Mouse (Mus musculus): Measurements from ENCODE around the gene Stx18. TPM values are rescaled to one million over a fixed set of nuclear protein-coding genes. Genes with fewer than 3 reads are reported as not detected.

Gene Stx18
- polyA plus RNA-seq, 1 experiment from 2014 or later: 34.0 TPM

- ATAC-seq (replicated peaks; ENCODE audit: low FRiP score, low TSS enrichment, low read depth): no peak
Observed at GRCm38 (mm10) chr5:38099139-38099676, 60.7 kb downstream of the Stx18 start.

GRCm38 (mm10) chr5:38102945-38103344, 64.4 kb downstream of the Stx18 start:
- DNase-seq (ENCODE audit: low spot score) (no peak), ATAC-seq (replicated peaks; ENCODE audit: low FRiP score, low TSS enrichment, low read depth) (no peak)
- Histone ChIP-seq H3K27ac (ENCODE audit: low read depth) (no peak overlapping the region), H3K9me3 (ENCODE audit: control insufficient read depth, low read length) (no peaks in the 10 kb centered on the region), H3K4me2 (ENCODE audit: low read length) (no peak overlapping the region), H3K4me1 (replicated peaks; ENCODE audit: control insufficient read depth, insufficient read depth, low read length) (no peaks in the 10 kb centered on the region), H3K36me3 (ENCODE audit: control insufficient read depth, insufficient read depth, low read length) (peaks cover 13% of the 10 kb centered on the region; the same call in 1 of the 2 replicates), H3K27me3 (replicated peaks; ENCODE audit: control insufficient read depth, insufficient read depth, low read length) (no peaks in the 10 kb centered on the region), H3K9ac (ENCODE audit: low read length) (no peak overlapping the region), H3K4me3 (ENCODE audit: low read depth, low read length) (no peak overlapping the region)
- WGBS: 89% methylated on average over 2 of the region's 2 CpGs

More at GRCm38 (mm10) chr5:38099139-38099676, 60.7 kb downstream of the Stx18 start:
- Histone ChIP-seq H3K4me1 (replicated peaks; ENCODE audit: control insufficient read depth, insufficient read depth, low read length) (no peaks in the 10 kb centered on the region), H3K9me3 (ENCODE audit: control insufficient read depth, low read length) (no peaks in the 10 kb centered on the region), H3K4me2 (ENCODE audit: low read length) (no peak overlapping the region), H3K27me3 (replicated peaks; ENCODE audit: control insufficient read depth, insufficient read depth, low read length) (no peaks in the 10 kb centered on the region), H3K4me3 (ENCODE audit: low read depth, low read length) (no peak overlapping the region), H3K9ac (ENCODE audit: low read length) (no peak overlapping the region), H3K27ac (ENCODE audit: low read depth) (no peak overlapping the region), H3K36me3 (ENCODE audit: control insufficient read depth, insufficient read depth, low read length) (no peaks in the 10 kb centered on the region)
- DNase-seq (ENCODE audit: low spot score): no peak
- WGBS: 95% methylated on average over 2 of the region's 2 CpGs

- peaks cover 29% of the 10 kb centered on the region for H3K36me3 ChIP-seq (ENCODE audit: control insufficient read depth, insufficient read depth, low read length)
- no peak overlapping the region for H3K4me2 ChIP-seq (ENCODE audit: low read length)
- 67% methylated on average over 14 of the region's 14 CpGs for WGBS
- no peaks in the 10 kb centered on the region for H3K9me3 ChIP-seq (ENCODE audit: control insufficient read depth, low read length)
- H3K4me3 ChIP-seq (ENCODE audit: low read depth, low read length): no peak overlapping the region
- no peaks in the 10 kb centered on the region for H3K4me1 ChIP-seq (replicated peaks; ENCODE audit: control insufficient read depth, insufficient read depth, low read length)
- H3K27me3 ChIP-seq (replicated peaks; ENCODE audit: control insufficient read depth, insufficient read depth, low read length): no peaks in the 10 kb centered on the region
- no peak overlapping the region for H3K9ac ChIP-seq (ENCODE audit: low read length)
- no peak for DNase-seq (ENCODE audit: low spot score)
- ATAC-seq (replicated peaks; ENCODE audit: low FRiP score, low TSS enrichment, low read depth): no peak
- H3K27ac ChIP-seq (ENCODE audit: low read depth): no peak overlapping the region
Observed at GRCm38 (mm10) chr5:38106080-38106697, 67.6 kb downstream of the Stx18 start.

- no peak overlapping the region for H3K4me2 ChIP-seq (ENCODE audit: low read length)
- no peak for DNase-seq (ENCODE audit: low spot score)
Observed at GRCm38 (mm10) chr5:38106807-38107206, 68.3 kb downstream of the Stx18 start.

GRCm38 (mm10) chr5:38114526-38114925, 76.0 kb downstream of the Stx18 start:
- DNase-seq (ENCODE audit: low spot score) (no peak), ATAC-seq (replicated peaks; ENCODE audit: low FRiP score, low TSS enrichment, low read depth) (no peak)
- Histone ChIP-seq H3K4me1 (replicated peaks; ENCODE audit: control insufficient read depth, insufficient read depth, low read length) (no peaks in the 10 kb centered on the region), H3K27me3 (replicated peaks; ENCODE audit: control insufficient read depth, insufficient read depth, low read length) (no peaks in the 10 kb centered on the region), H3K9ac (ENCODE audit: low read length) (no peak overlapping the region), H3K36me3 (ENCODE audit: control insufficient read depth, insufficient read depth, low read length) (peaks cover 24% of the 10 kb centered on the region), H3K9me3 (ENCODE audit: control insufficient read depth, low read length) (no peaks in the 10 kb centered on the region), H3K27ac (ENCODE audit: low read depth) (no peak overlapping the region), H3K4me2 (ENCODE audit: low read length) (no peak overlapping the region), H3K4me3 (ENCODE audit: low read depth, low read length) (no peak overlapping the region)
- WGBS: 90% methylated on average over 2 of the region's 2 CpGs

More at GRCm38 (mm10) chr5:38106807-38107206, 68.3 kb downstream of the Stx18 start:
- H3K9ac ChIP-seq (ENCODE audit: low read length): no peak overlapping the region
- 84% methylated on average over 10 of the region's 10 CpGs for WGBS
- ATAC-seq (replicated peaks; ENCODE audit: low FRiP score, low TSS enrichment, low read depth): no peak
- H3K27me3 ChIP-seq (replicated peaks; ENCODE audit: control insufficient read depth, insufficient read depth, low read length): no peaks in the 10 kb centered on the region
- H3K27ac ChIP-seq (ENCODE audit: low read depth): no peak overlapping the region
- H3K9me3 ChIP-seq (ENCODE audit: control insufficient read depth, low read length): no peaks in the 10 kb centered on the region
- peaks cover 30% of the 10 kb centered on the region for H3K36me3 ChIP-seq (ENCODE audit: control insufficient read depth, insufficient read depth, low read length)
- H3K4me1 ChIP-seq (replicated peaks; ENCODE audit: control insufficient read depth, insufficient read depth, low read length): no peaks in the 10 kb centered on the region
- no peak overlapping the region for H3K4me3 ChIP-seq (ENCODE audit: low read depth, low read length)

- no peak overlapping the region for H3K4me3 ChIP-seq (ENCODE audit: low read depth, low read length)
- WGBS: 83% methylated on average over 1 of the region's 1 CpGs
- H3K27ac ChIP-seq (ENCODE audit: low read depth): no peak overlapping the region
- no peak for DNase-seq (ENCODE audit: low spot score)
- peak; percentile 90 for ATAC-seq (replicated peaks; ENCODE audit: low FRiP score, low TSS enrichment, low read depth)
- H3K36me3 ChIP-seq (ENCODE audit: control insufficient read depth, insufficient read depth, low read length): peaks cover 18% of the 10 kb centered on the region
- H3K9ac ChIP-seq (ENCODE audit: low read length): no peak overlapping the region
- H3K27me3 ChIP-seq (replicated peaks; ENCODE audit: control insufficient read depth, insufficient read depth, low read length): no peaks in the 10 kb centered on the region
- no peak overlapping the region for H3K4me2 ChIP-seq (ENCODE audit: low read length)
- H3K4me1 ChIP-seq (replicated peaks; ENCODE audit: control insufficient read depth, insufficient read depth, low read length): 0 out of 2 replicates have a peak, but pooled peaks cover 4% of the 10 kb centered on the region
- H3K9me3 ChIP-seq (ENCODE audit: control insufficient read depth, low read length): no peaks in the 10 kb centered on the region
Observed at GRCm38 (mm10) chr5:38117056-38117455, 78.5 kb downstream of the Stx18 start.

GRCm38 (mm10) chr5:38119268-38119667, 80.7 kb downstream of the Stx18 start:
- Histone ChIP-seq H3K4me3 (ENCODE audit: low read depth, low read length) (no peak overlapping the region), H3K27ac (ENCODE audit: low read depth) (no peak overlapping the region), H3K9ac (ENCODE audit: low read length) (no peak overlapping the region), H3K27me3 (replicated peaks; ENCODE audit: control insufficient read depth, insufficient read depth, low read length) (no peaks in the 10 kb centered on the region), H3K36me3 (ENCODE audit: control insufficient read depth, insufficient read depth, low read length) (peaks cover 18% of the 10 kb centered on the region), H3K4me2 (ENCODE audit: low read length) (no peak overlapping the region), H3K9me3 (ENCODE audit: control insufficient read depth, low read length) (no peaks in the 10 kb centered on the region), H3K4me1 (replicated peaks; ENCODE audit: control insufficient read depth, insufficient read depth, low read length) (0 out of 2 replicates have a peak, but pooled peaks cover 4% of the 10 kb centered on the region)
- WGBS: 91% methylated on average over 5 of the region's 5 CpGs
- DNase-seq (ENCODE audit: low spot score): no peak
- ATAC-seq (replicated peaks; ENCODE audit: low FRiP score, low TSS enrichment, low read depth): no peak

- H3K4me2 ChIP-seq (ENCODE audit: low read length): no peak overlapping the region
- H3K4me1 ChIP-seq (replicated peaks; ENCODE audit: control insufficient read depth, insufficient read depth, low read length): 0 out of 2 replicates have a peak, but pooled peaks cover 4% of the 10 kb centered on the region
- 62% methylated on average over 7 of the region's 7 CpGs for WGBS
- H3K27me3 ChIP-seq (replicated peaks; ENCODE audit: control insufficient read depth, insufficient read depth, low read length): no peaks in the 10 kb centered on the region
- no peaks in the 10 kb centered on the region for H3K9me3 ChIP-seq (ENCODE audit: control insufficient read depth, low read length)
- ATAC-seq (replicated peaks; ENCODE audit: low FRiP score, low TSS enrichment, low read depth) (no peak), DNase-seq (ENCODE audit: low spot score) (no peak)
- no peak overlapping the region for H3K9ac ChIP-seq (ENCODE audit: low read length)
- H3K27ac ChIP-seq (ENCODE audit: low read depth): no peak overlapping the region
- H3K4me3 ChIP-seq (ENCODE audit: low read depth, low read length): no peak overlapping the region
- H3K36me3 ChIP-seq (ENCODE audit: control insufficient read depth, insufficient read depth, low read length): peaks cover 12% of the 10 kb centered on the region
Observed at GRCm38 (mm10) chr5:38121699-38122098, 83.2 kb downstream of the Stx18 start.

Measured in intestine, embryonic 14.5 days (tissue).